Mouse (Mus musculus) gastrocnemius, postnatal 10 days (tissue): Measurements from ENCODE around the gene Mcat. TPM values are rescaled to one million over a fixed set of nuclear protein-coding genes. Genes with fewer than 3 reads are reported as not detected.

Experiments used
- DNase-seq: peaks from one replicate; pipeline ENCODE4 v3.0.0; 2021; ENCODE audit warnings: mixed read lengths
- long read RNA-seq, 2 experiments: library from polyadenylated mRNA; stranded (forward); transcript quantifications; one replicate each; pipeline ENCODE4 v2.0.0; 2021
- total RNA-seq, 2 experiments: library from RNA; stranded (reverse); gene quantifications; 2 replicates each; pipeline ENCODE4 v1.2.3; 2021

Gene Mcat
- 10 to 100 TPM; 22.7 to 29.3 TPM for total RNA-seq
- long read RNA-seq, experiment 1, transcript Mcat-201 (4 exons, 1,917 nt): major isoform, 52 of 65 reads
- long read RNA-seq, experiment 1, partial matches to known transcripts: 1 of 65 reads
- long read RNA-seq, experiment 1, other reads (novel, unspliced or antisense): 8 of 65 reads
- long read RNA-seq, experiment 2, transcript Mcat-206 (3 exons, 740 nt): minor isoform, 5 of 61 reads
- long read RNA-seq, experiment 2, transcript Mcat-201 (4 exons, 1,917 nt): major isoform, 48 of 61 reads
- long read RNA-seq, experiment 2, partial matches to known transcripts: 1 of 61 reads
- long read RNA-seq, experiment 2, other reads (novel, unspliced or antisense): 7 of 61 reads

DNA sequence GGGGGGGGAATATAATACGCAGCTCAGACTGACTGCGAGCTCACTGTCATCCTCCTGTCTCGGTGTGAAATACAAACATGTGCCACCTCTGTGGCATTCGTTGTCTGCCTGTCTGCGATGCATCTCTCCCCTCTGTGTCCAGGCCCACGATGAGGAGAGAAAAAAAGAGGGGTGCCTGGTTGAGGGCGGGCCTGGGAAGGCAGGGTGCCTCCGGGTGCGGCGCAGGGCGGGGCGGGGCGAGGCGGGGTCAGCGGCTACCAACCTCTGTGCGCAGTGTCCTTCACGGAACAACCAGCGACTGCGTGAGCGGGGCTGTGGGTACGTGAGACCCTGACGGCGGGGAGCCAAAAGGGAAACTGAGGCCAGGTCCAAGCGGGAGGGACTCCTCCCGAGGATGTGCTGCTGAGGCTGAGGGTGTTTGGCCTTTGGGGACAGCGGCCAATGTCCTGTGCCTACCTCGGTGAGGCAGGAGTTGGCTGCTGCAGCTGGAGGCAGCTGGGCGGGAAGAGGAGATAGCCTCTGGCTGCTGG lies at the start of gene Mcat, which contains the start of gene Tspo:
Mcat (minus strand) TSS at position 461 of the 530 bp plus-strand sequence.
Tspo (plus strand) TSS at position 266 of the 530 bp plus-strand sequence.
- DNase-seq: peak; percentile 62

DNA sequence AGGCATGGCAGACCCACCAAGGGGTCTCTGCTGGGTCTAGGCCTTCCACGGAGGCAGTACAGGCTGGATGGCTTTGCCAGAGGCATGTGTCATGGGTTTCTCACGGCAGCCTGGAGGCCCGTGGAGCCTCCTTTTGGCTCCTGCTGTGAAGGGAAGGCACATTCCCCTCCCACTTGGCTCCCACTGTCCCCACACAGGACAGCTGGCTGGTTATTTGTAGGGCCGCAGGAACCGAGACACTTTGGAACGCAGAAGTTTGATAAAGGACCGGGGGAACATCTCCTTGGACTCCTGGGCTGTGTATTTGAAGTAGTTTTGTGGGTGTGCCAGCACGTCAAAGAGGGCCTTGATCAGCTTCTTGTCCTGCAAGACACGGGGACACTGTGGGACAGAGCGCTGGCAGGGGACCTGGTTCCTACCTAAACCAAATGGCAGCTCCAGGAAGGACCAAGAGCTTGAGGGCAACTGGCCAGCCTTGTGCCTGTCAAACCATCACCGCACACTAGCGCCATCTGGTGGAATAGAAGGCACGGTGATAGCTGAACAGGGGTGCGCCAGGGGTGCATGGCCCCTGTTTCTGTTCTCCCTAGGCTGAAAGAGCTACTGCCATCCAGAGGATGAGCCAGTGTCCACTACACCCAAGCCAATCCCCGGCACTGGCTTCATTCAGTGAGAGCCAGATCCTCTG lies 43.7 kb upstream of the Mcat start:
- DNase-seq: peak; percentile 82

DNA sequence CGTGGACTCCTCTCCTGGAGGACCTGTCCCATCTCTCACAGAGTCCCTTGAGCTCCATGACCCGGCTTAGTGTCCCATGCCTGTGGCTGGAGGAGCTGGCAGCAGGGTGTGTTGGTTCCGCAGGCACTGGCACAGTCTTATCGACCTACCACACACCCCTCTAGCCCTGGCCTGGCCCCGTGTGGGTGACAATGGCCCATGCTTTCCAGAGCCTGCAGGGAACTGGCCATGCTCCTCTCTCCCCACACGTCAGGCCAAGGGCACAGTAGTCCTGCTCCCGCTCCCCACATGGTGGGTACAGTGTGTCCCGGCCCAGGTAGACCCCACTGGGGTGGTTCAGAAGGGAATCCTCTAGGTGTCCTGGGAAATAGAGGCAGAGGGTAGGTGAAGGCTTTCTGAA lies 43.1 kb upstream of the Mcat start:
- DNase-seq: no peak

DNA sequence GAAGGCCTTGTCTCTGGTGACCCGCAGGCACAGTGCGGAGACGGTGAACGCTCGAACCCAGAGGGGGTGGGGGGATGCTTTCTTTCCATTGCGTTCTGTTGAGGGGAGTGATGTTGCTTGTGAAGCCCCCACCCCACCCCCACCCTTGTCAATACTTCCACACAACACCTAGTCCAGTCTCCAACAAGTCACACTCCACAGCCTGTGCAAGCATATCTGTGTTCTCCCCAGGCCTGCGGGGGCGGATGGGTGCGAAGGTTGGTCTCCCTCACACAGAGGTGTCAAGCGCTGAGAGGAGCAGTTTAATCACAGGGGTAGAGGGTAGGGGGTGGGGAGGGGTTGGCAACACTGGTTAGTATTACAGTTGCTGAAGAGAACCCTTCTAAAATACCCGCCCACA lies 42.6 kb upstream of the Mcat start:
- DNase-seq: no peak

DNA sequence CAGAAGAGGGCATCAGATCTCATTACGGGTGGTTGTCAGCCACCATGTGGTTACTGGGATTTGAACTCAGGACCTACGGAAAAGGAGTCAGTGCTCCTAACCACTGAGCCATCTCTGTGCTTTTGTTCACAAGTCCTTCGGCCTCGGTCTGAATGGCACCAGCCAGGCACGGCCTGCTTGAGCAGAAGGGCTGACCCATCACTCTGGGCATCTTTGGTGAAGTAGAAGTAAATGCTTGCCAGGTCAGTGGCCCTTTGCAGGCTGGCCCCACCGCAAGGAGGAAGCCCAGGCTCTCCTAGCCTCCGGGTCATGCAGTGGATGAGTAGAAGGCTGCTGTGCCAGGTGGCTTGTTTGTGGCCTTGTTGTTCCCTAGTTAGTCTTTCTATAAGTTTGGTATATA lies 39.8 kb upstream of the Mcat start:
- no peak for DNase-seq

DNA sequence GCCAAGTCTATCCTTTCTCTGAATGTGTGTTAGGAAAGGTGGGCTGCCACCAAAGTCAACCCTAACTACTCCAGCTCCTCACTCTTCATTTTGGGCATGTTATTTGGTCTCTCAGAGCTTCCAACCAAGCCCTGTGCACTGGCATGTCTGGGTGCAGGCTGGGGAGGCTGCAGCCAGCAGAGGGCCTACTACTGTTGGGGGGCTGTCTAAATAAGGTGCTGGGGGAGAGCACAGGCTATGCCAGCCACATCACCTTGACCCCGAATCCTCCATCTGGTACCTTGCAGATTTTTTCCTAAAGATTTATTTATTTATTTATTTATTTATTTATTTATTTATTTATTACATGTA lies 39.4 kb upstream of the Mcat start:
- DNase-seq: no peak

DNA sequence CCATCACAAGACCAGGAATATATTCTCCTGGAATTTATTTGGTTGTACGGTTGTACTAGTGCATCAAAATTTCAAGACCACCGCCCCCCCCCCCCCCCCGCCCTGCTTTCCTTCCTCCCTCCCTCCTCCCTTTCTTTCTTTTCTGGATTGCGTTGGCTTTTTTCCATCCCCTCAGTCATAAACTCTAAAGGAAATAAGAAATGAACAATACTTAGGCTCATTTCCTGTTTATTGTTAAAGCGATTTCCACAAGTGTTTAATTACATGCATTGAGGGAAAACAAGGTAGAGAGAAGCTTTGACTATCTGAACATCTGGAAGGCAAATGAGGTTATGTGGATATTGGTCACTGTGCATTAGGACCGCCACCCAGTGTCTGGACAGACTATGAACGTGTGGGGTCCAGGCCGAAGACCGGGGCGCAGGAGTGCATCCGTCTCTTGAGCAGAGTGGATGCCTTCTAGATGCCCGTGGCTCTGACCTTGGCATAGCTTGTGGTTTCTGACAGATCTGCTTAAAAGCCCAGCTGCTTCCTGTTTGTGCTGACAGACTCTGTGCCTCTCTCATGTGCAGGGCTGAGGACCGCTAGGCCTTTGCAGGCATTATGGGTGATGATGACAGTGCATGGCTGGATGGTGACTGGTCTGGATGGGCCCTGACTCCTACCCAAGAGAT lies 38.9 kb upstream of the Mcat start:
- no peak for DNase-seq

DNA sequence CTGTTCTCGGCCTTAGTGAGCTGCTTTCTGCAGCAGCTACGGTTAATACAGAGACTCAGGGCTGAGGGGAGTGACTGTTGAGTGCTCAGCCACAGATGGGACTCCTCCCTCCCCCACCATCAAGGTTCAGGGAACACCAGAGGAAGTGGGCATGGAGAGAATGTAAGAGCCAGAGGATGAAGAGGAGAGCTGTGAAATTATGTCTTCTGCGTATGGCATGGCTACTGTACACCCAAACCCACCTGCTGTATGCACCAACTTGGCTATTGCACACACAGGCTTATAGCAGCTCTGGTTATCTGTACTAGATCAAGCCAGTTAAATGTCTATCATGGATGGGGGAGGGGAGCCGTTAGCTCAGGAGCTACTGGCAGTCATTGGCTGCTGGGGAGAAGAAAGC lies 37.6 kb upstream of the Mcat start:
- DNase-seq: no peak

DNA sequence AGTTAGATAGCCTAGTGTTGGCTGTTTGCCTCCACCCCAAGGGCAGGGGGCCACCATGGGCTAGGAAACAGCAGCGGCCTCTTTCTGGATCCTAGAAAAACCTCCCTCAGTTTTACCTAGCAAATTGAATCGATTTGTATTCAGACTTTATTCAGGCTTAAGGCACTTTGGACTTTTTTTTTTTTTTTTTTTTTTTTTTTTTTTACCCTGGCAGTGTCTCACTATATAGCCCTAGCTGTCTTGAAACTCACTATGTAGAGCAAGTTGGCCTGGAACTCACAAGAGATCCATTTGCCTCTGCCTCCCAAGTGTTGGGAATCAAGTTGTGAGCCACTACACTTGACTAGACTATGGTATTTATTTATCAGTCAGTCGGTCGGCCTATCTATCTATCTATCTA lies 33.2 kb upstream of the Mcat start:
- no peak for DNase-seq

DNA sequence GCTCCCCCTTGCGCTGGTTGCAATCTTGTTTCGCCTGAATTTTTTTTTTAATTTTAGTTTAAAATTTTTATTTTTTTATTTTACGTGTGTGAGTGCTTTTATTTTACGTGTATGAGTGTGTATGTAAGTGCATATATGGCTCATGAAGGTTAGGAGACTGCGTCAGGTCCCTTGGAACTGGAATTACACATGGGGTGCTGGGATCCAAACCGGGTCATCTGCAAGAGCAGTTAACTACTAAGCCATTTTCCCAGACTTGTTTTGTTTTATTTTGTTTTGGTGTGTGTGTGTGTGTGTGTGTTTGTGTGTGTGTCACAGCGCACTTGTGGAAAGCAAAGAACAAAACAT lies 31.8 kb upstream of the Mcat start:
- no peak for DNase-seq

DNA sequence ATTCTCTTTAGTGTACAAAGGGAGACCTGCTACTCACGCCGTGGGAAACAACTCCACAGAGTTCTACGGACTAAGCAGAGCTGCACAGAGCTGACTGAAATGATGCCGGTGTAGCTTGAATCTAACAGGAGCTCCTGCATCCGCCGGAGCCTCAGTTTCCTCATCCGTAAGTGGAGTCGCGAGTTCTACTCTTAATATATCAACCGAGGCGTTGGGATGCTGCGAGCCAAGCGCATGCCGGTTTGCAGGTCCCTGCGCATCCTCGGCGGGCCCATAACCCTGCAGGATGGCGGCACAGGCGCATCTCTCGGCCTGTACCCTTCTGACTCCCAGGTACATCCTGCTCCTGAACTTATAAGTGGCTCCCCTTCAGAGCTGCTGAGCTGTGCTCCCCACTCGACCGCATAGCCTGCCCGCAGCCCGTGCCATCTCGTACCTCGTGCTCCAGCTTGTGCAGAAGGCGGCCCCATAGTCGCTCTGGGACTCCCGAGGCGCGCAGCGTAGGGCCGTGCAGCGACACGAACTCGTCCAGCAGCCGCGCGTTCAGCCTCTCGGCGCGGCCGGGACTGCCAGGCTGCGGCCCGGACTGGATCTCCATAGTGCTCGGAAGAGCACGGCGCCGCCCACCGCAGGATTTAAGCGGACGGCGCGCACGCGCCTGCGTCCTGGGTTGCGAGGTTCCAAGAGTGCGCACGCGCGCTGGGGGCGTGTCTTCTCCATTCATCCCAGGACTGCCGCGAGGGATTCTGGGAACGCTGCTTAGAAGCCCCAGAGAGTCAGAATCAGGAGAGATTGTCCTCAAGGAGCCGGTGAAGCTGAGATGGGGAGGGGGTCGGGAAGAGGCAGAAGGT lies 31.2 kb upstream of the Mcat start, which contains the start of gene Ttll12:
Ttll12 (minus strand) TSS at position 645 of the 851 bp plus-strand sequence.
- peak; percentile 95 for DNase-seq

DNA sequence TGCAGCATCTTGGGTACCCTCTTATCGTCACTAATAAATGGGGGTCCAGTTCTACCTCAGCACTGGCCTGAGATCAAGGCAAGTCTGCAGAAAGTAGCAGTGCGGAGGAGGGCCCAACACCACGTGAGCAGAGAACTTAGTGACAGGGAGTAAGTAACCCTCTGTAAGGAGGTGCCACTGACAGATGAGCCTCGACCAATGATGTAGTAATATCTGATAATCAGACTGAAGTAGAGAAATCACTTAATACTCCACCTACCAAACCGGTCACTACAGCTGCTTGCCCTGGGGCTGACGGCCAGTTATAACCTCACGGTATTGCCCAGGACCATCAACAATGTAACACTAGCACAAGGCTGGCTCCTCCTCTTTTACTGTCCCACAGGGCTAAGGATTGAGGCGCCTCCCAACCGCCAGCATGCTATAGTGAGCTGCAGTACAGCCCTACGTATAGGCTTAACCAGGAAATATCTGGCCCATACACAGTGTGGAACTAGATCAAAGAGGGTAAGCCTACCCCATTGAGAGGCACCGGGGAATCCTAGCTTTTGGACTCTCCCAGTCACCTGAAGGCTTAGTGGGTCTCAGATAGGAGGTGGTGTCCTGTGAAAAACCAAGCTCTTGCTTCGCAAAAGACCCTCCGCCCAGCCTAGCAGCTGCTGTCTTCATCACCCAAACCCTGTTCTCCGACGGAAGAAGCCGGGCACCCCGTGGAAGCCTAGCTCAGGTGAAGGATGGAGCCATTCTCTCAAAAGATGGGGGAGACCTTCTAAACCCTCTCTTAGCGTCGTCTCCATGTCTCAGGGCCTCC lies 30.3 kb upstream of the Mcat start:
- DNase-seq: no peak

DNA sequence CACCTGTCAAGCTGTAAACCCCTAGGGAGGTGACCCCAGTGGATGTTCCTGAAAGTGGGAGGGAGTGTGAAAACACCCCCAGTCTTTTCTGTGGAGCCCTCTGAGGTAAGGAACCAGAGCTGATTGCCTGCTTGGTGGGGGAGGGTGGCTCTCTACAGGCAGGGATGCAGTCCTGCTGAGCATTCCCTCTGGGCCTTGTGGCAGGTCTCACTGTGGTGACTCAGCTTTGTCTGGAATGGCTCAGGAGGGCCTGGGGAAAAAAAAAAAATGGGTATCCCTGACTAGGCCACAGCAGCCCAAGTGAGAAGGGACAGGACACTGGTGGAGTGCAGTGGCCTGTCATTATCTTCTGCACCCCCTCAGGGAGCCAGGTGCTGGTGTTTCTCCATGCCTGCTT lies 29.6 kb upstream of the Mcat start:
- DNase-seq: no peak

DNA sequence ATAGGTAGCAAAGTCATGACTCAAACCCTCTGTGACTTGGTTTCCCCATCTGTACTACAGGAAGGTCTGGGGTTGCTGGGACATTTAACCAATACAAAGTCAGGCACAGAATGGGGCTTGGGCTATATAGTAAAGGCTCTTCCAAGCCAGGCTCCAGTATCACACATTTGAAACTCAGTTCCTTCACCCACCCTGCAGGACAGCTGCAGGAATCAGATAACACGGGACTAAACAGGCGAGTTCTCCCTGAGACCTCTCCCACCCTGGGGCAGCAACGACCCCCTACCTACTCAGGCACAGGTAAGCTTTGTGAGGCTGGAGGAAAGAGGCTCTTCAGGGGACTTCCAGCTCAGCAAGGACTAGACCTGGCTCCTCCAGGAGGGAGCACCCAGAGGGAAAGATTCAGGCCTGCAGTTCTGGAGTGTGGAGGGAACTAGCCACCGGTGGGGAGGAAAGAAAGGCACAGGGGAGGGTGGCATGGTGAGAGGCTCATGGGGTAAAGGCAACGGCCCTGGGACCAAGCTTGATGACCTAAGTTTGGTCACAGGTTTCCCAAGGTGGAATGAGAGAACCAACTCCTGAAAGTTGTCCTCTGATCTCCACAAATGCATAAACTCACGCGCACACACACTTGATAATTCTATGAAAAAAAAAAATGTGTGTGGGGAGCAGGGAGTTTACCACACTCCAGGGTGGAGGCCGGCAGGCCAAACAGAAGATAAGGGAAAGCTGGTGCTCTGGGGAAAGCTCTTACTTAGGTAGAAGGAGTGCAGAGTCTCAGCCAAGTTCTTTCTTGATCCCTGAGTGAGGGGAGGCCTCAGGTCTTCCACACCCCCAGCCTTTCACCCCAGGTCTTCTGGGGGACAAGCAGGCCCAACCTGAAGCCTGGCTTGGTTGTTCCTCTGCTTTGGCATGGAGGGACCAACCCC lies 28.9 kb upstream of the Mcat start:
- no peak for DNase-seq

DNA sequence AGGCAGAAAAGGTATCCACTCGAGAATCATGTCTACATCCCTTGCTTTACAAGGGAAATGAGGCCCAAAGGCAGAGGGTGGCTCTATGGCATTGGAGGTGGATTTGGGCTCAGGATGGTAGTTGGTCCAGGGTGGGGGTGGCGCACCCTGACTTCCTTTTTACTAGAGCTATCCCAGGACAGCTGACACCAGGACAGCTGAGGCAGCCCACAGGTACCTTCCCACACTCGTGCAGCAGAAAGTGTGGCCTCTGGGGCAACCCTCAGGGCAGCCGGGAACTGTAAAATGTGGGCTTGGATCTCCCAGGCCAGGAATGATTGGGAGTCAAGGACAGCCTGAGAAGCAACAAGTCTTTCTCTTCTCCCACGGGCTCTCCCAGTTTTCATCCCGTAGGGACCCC lies 28.2 kb upstream of the Mcat start:
- no peak for DNase-seq

DNA sequence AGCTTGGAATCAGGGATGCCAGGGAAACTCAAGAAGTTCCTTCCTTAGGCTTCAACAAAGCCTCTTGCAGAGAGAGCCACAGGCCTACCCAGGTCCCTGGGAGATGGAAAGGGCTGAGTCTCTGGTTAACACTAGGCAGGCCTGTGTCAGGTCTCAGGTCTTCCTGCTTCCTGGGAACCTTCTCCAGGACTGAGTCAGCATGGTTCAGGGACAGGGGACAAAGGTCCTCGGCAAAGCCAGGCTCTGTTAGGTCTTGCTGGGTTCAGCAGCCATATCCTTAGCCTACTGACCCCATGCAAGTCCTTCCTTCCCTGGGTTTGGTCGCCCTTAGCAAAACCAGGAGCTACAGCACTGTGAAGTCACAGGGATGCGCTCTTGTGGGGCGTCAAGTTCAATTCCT lies 27.3 kb upstream of the Mcat start:
- no peak for DNase-seq

DNA sequence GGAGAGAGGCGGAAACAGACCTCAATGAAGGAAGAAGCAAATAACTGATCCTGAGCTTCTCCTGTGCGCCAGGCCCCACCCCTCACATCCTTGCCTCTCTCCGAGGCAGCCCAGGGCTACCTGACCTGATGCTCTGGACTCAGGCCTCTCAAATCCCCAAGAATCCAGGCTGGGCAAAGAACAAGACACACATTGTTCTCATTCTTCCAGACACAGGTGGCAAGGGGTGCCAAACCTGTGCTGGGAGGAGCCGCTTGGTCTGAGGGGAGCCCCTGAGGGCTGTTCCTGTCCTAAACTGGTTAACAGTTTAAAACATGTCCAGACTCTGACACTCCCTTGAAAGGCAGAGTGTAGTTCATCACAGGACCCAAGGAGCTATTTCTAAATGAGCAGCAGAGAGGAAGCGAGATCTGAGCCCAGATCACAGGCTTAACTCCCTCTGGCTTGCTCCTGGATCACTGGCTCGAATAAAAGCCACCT lies 21.2 kb upstream of the Mcat start:
- DNase-seq: no peak

DNA sequence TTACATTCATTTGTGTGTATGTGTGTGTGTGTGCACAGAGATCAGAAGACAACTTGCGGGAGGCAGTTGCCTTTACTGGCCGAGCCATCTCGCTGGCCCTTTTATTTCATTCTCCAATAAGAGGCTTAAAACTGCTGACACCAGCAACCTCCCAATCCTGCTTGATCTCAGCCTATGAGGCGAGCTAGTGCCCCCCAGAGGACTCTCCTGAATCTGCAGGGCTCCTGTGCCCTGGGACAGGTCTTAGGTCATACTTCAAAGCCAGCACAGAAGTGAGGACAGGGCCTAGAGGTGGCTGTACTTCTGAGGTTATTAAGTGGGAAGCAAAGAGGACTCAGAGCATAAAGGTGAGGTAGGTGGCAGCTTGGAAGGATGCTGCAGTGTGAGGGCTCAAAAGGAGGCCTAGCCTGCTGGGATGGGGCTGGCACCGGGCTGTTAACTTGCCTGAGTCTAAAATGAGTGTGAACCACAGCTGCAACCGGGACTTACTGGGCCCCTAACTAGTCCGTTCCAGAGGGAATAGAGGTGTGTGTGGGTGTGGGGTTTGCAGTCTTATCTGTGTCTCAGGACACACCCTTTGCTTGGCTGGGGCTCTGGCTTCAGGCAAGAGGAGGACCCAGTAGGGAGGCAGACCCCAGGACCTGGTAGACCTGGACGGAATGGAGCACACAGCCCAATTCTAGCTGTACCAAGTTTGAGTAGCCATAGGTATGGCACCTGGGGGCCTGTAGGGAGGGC lies 20.0 kb upstream of the Mcat start:
- DNase-seq: peak; percentile 63

DNA sequence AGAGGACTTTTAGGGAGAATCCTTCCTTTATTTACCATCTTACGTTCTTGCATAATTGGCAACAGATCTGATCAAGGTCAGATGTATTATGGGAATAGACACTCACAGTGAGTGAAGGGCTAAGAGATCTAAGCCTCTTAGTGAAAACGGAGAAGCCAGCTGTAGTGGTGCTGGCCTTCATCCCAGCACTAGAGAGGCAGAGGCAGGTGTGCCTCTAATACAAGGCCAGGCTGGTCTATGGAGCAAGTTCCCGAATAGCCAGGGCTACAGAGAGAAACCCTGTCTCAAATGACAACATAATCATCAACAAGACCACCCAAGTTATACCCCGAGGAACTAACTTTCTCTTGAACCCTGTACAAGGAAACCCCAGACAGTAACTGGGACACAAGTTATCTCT lies 19.3 kb upstream of the Mcat start:
- DNase-seq: no peak
